Mouse (Mus musculus) heart, embryonic 11.5 days (tissue): ENCODE results near the gene Det1. TPM values are rescaled to one million over a fixed set of nuclear protein-coding genes. Genes with fewer than 3 reads are reported as not detected.

Experiments used
- ATAC-seq: fragments of 200-750 bp; cut with Nextera tagmentation; replicated peaks from 2 replicates; pipeline ENCODE4 v1.8.0; 2017; ENCODE audit warnings: moderate library complexity; ENCODE audit not compliant: insufficient number of reproducible peaks, low FRiP score, low TSS enrichment
- H3K27ac ChIP-seq: fragments of 300-500 bp; sonication (generic); 2 replicates; pipeline ENCODE4 v1.5.1; 2014; ENCODE audit warnings: mild to moderate bottlenecking, low read depth, low read length
- H3K27me3 ChIP-seq: fragments of 300-500 bp; sonication (generic); 2 replicates; pipeline ENCODE4 v1.6.1; 2014; ENCODE audit warnings: mild to moderate bottlenecking, low read length, mixed read lengths; ENCODE audit not compliant: control insufficient read depth, insufficient read depth
- H3K36me3 ChIP-seq: fragments of 300-500 bp; sonication (generic); 2 replicates; pipeline ENCODE4 v1.6.1; 2014; ENCODE audit warnings: mild to moderate bottlenecking, low read length, moderate library complexity, mixed read lengths; ENCODE audit not compliant: control insufficient read depth, insufficient read depth
- H3K4me1 ChIP-seq: fragments of 300-500 bp; sonication (generic); 2 replicates; pipeline ENCODE4 v1.6.1; 2014; ENCODE audit warnings: low read length; ENCODE audit not compliant: control insufficient read depth, insufficient read depth
- H3K4me2 ChIP-seq: fragments of 300-500 bp; sonication (generic); 2 replicates; pipeline ENCODE4 v1.6.1; 2014; ENCODE audit warnings: mild to moderate bottlenecking, moderate library complexity
- H3K4me3 ChIP-seq: fragments of 300-500 bp; sonication (generic); 2 replicates; pipeline ENCODE4 v1.5.1; 2014; ENCODE audit warnings: low read depth, low read length
- H3K9ac ChIP-seq: fragments of 300-500 bp; sonication (generic); 2 replicates; pipeline ENCODE4 v1.6.1; 2014; ENCODE audit warnings: mild to moderate bottlenecking, low read depth, low read length, moderate library complexity
- H3K9me3 ChIP-seq: fragments of 300-500 bp; sonication (generic); replicated peaks from 2 replicates; pipeline ENCODE4 v1.6.1; 2016; ENCODE audit warnings: low read length; ENCODE audit not compliant: control insufficient read depth
- WGBS: fragments of 180-500 bp; shearing (Covaris S2); extraction: QIAGEN DNeasy Blood & Tissue Kit; methylation state at CpG from one replicate; pipeline ENCODE4 v1.1.7; 2014; ENCODE audit not compliant: insufficient replicate concordance; 5-methylcytosine and 5-hydroxymethylcytosine counted together
- polyA plus RNA-seq: library from polyadenylated mRNA; unstranded; fragments of >200 nt; fragmentation: Nextera tagmentation; extraction: Ambion mirVana; gene quantifications from 2 replicates; pipeline ENCODE4 v1.2.1, GENCODE M21; 2014

Gene Det1
- polyA plus RNA-seq: 12.1 and 12.5 TPM in 2 replicates

GRCm38 (mm10) chr7:78846737-78847434 lies at the start of gene Det1:
TSS of gene Det1 (minus strand) at chr7:78847263.
- Histone ChIP-seq H3K4me1 (peaks cover 6% of the 10 kb centered on the region; the same call in 1 of the 2 replicates), H3K9me3 (no peaks in the 10 kb centered on the region), H3K4me3 (peak within 1 kb of the TSS; percentile 88), H3K4me2 (peak within 1 kb of the TSS; percentile 65), H3K36me3 (peaks cover 12% of the 10 kb centered on the region), H3K27me3 (no peaks in the 10 kb centered on the region), H3K9ac (peak within 1 kb of the TSS; percentile 92), H3K27ac (peak within 1 kb of the TSS; percentile 57)
- ATAC-seq: peak; percentile 84
- under 1% methylated on average over 54 of the region's 54 CpGs for WGBS

GRCm38 (mm10) chr7:78895653-78896333 lies 48.7 kb upstream of the Det1 start, which contains the start of gene Aen:
TSS of gene Aen (plus strand) at chr7:78895854.
- H3K9ac ChIP-seq: peak within 1 kb of the TSS; percentile 79
- peak within 1 kb of the TSS; percentile 54; the same call in 1 of the 2 replicates for H3K27ac ChIP-seq
- H3K4me2 ChIP-seq: peak within 1 kb of the TSS; percentile 93
- ATAC-seq: peak; percentile 94
- H3K9me3 ChIP-seq: no peaks in the 10 kb centered on the region
- H3K36me3 ChIP-seq: peaks cover 4% of the 10 kb centered on the region; the same call in 1 of the 2 replicates
- no peaks in the 10 kb centered on the region for H3K27me3 ChIP-seq
- WGBS: under 1% methylated on average over 53 of the region's 53 CpGs
- H3K4me3 ChIP-seq: peak within 1 kb of the TSS; percentile 93
- H3K4me1 ChIP-seq: peaks cover 6% of the 10 kb centered on the region; the same call in 1 of the 2 replicates

DNA sequence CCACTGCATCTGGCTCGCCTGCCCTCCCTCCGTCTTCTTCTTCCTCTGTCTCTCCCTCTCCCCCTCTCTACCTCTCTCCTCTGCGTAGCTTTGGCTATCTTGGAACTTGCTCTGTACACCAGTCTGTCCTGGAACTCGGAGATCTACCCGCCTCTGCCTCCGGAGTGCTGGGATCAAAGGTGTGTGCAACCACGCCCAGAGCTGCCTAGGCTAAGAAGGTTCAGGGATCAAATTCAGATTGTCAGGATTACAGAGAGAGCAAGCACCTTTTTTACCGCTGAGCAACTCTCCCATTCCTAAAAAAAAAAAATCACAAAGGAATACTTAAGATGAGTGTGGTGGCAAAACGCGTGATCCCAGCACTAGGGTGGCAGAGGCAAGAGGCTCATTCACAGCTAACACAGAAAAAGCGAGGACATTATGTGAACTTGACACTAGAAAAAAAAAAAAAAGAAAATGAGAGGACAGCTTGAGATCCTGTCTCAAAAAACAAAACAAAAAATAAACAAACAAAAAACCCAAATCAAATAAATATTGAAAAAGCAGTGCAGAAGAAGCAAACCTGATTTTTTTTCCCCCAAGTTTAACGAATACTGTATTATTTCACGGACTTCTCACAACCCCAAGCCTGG lies 48.1 kb upstream of the Det1 start:
- Histone ChIP-seq H3K36me3 (peaks cover 4% of the 10 kb centered on the region; the same call in 1 of the 2 replicates), H3K4me1 (peaks cover 6% of the 10 kb centered on the region; the same call in 1 of the 2 replicates), H3K9ac (peak overlapping the region; percentile 56; the same call in 1 of the 2 replicates), H3K27me3 (peaks cover 5% of the 10 kb centered on the region), H3K9me3 (no peaks in the 10 kb centered on the region), H3K27ac (no peak overlapping the region), H3K4me2 (peak overlapping the region; percentile 93), H3K4me3 (peak overlapping the region; percentile 93)
- no peak for ATAC-seq
- WGBS: 52% methylated on average over 13 of the region's 13 CpGs

DNA sequence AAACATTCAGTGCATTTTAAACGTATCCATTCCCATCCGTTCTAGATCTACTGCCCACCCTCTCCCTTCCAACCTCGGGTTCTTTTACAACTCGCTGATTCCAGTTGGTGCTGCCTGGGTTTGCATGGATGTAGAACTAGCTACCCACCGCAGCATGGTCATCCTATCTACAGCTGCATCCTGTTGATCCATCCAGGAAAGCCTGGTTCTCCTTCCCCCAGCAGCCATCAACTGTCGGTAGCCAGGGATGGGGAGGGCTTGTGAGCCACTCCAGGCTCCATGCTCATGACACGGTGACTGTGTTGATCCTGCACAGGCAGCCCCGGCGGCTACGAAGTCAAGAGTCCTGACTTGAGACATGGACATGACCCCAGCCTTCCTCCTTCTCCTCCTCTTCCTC lies 46.9 kb upstream of the Det1 start:
- Histone ChIP-seq H3K4me3 (no peak overlapping the region), H3K9me3 (no peaks in the 10 kb centered on the region), H3K27me3 (peaks cover 7% of the 10 kb centered on the region), H3K36me3 (peaks cover 4% of the 10 kb centered on the region; the same call in 1 of the 2 replicates), H3K9ac (no peak overlapping the region), H3K4me2 (no peak overlapping the region), H3K4me1 (peaks cover 6% of the 10 kb centered on the region; the same call in 1 of the 2 replicates), H3K27ac (no peak overlapping the region)
- ATAC-seq: no peak
- WGBS: 64% methylated on average over 10 of the region's 10 CpGs

- H3K27ac ChIP-seq: no peak overlapping the region
- ATAC-seq: no peak
- no peaks in the 10 kb centered on the region for H3K9me3 ChIP-seq
- H3K4me1 ChIP-seq: no peaks in the 10 kb centered on the region
- peaks cover 37% of the 10 kb centered on the region for H3K27me3 ChIP-seq
- H3K4me3 ChIP-seq: no peak overlapping the region
- H3K4me2 ChIP-seq: no peak overlapping the region
- no peak overlapping the region for H3K9ac ChIP-seq
- H3K36me3 ChIP-seq: no peaks in the 10 kb centered on the region
- WGBS: 3% methylated on average over 16 of the region's 16 CpGs
Measured at GRCm38 (mm10) chr7:78890641-78891040, 43.6 kb upstream of the Det1 start.

- Histone ChIP-seq H3K36me3 (no peaks in the 10 kb centered on the region), H3K4me3 (no peak overlapping the region), H3K9ac (no peak overlapping the region), H3K4me1 (peaks cover 5% of the 10 kb centered on the region), H3K4me2 (no peak overlapping the region), H3K27me3 (peaks cover 63% of the 10 kb centered on the region), H3K9me3 (no peaks in the 10 kb centered on the region), H3K27ac (no peak overlapping the region)
- ATAC-seq: no peak
- WGBS: 82% methylated on average over 9 of the region's 9 CpGs
Measured at GRCm38 (mm10) chr7:78887431-78887842, 40.4 kb upstream of the Det1 start.

DNA sequence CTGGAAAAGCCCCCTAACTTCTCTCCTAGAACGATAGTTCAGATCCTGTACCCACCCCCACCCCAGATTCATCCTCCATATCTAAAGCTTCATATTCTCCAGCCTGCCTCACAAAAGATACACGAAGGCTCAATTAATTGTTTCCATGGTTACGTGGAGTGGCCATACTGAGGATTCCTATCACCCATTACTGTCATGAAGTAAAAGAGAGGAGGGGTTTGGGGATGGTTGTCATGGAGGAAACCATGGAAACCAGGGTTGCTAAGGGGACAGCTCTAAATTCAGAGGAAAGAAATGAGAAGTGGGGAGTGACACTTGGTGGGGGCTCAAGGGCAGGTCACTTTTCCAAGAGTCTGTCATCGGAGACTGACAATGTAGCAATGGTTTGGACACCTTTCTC lies 39.4 kb upstream of the Det1 start:
- H3K9me3 ChIP-seq: no peaks in the 10 kb centered on the region
- 74% methylated on average over 4 of the region's 4 CpGs for WGBS
- H3K4me2 ChIP-seq: no peak overlapping the region
- peaks cover 5% of the 10 kb centered on the region for H3K4me1 ChIP-seq
- H3K9ac ChIP-seq: no peak overlapping the region
- H3K27ac ChIP-seq: no peak overlapping the region
- peaks cover 70% of the 10 kb centered on the region for H3K27me3 ChIP-seq
- ATAC-seq: no peak
- no peaks in the 10 kb centered on the region for H3K36me3 ChIP-seq
- no peak overlapping the region for H3K4me3 ChIP-seq

DNA sequence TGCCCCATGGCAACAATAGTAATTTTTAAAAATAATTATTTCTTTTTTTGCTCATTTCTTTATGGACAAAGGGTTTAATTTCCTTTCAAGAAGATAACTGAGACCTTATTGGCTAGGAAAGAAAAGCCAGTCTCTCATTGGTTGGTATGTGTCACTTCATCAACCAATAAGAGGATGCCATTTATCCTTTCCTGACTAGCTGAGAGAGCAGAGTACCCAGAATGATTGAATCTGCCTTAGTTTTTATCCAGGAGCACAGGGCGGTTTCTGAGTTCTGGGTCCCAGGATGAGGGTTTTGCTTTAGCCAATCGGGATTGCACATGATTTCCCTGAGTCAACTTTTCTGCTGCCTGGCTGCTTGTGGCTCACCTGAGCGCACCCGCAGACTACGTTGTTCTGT lies 38.3 kb upstream of the Det1 start:
- Histone ChIP-seq H3K4me3 (no peak overlapping the region), H3K9ac (no peak overlapping the region), H3K36me3 (no peaks in the 10 kb centered on the region), H3K27me3 (peaks cover 75% of the 10 kb centered on the region), H3K4me2 (no peak overlapping the region), H3K27ac (no peak overlapping the region), H3K9me3 (no peaks in the 10 kb centered on the region), H3K4me1 (peaks cover 5% of the 10 kb centered on the region)
- no peak for ATAC-seq
- WGBS: 81% methylated on average over 5 of the region's 5 CpGs
